ENCODE assay signal across 8 mouse cellular contexts in the genomic region with DNA sequence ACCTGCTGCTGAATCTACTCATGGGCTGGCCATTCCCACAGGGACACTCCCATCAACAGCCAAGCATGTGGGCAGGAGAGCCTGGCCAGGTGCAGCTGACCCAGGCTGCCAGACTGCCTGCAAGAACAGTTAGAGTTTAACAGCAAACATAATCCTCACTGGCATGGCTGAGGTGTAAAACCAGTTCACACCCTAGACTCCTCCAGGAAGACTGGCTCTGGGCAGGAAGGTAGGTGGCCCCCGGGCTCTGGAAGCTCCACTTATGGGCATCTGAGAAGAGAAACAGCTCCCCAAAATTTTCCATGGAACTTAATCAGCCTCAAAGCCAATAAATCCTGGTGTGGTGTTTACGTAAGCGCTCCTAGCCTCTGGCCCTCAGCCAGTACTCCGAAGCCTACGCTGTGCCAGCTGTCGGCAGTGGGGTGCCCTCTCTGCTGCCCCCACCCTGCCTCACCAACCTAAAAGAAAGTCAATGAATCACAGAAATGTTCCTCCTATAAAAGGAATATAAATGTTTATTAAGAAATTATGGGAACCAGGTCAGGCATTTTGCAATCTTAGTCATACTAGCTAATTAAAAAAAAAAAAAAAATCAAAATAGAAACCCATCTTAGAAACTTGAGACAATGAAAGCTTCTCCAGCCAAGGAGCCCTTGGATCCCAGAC. TPM values are rescaled to one million over a fixed set of nuclear protein-coding genes. Genes with fewer than 3 reads are reported as not detected.
DNase-seq lines count a peak whose midpoint lies in the region; ATAC-seq and TF ChIP-seq lines count a peak whose summit lies in the region.

No protein-coding gene starts in this region.

- H3K27ac ChIP-seq in midbrain, embryonic 12.5 days (replicated peaks): 0 out of 2 replicates have a peak overlapping the region, but pooled peaks have one; percentile 11

- H3K9ac ChIP-seq in midbrain, embryonic 12.5 days (replicated peaks): no peak overlapping the region

- H3K9me3 ChIP-seq in midbrain, embryonic 12.5 days: no peaks in the 10 kb centered on the region

- H3K4me1 ChIP-seq in midbrain, embryonic 12.5 days: peaks cover 36% of the 10 kb centered on the region

- H3K36me3 ChIP-seq in C2C12 (ENCODE audit: control insufficient read depth, insufficient read depth): no peaks in the 10 kb centered on the region
- no peaks in the 10 kb centered on the region for H3K36me3 ChIP-seq in midbrain, embryonic 12.5 days

- no peak overlapping the region for H3K4me2 ChIP-seq in midbrain, embryonic 12.5 days (replicated peaks)

- H3ac ChIP-seq in C2C12 (ENCODE audit: control insufficient read depth, insufficient read length, low read depth): peak overlapping the region; percentile 45

- ATAC-seq in midbrain, embryonic 12.5 days (ENCODE audit: low FRiP score, low read depth): no peak

- peak; percentile 91 for DNase-seq in adrenal gland, adult 8-10 months
- DNase-seq in fat pad, adult 2 months (ENCODE audit: extremely low read depth, low read depth, low spot score): peak; percentile 93
- peak; percentile 84 for DNase-seq in heart, postnatal 4 days
- DNase-seq in layer of hippocampus, postnatal 10 days (ENCODE audit: low spot score in 2 of 2): peak; percentile 54 to 70
- DNase-seq in urinary bladder, adult 2 months (ENCODE audit: low spot score): peak; percentile 52
- DNase-seq in thymus, postnatal 36 days: no peak

- H3K4me3 ChIP-seq in C2C12 (ENCODE audit: insufficient read depth, poor library complexity, severe bottlenecking): peak overlapping the region; percentile 11
- no peak overlapping the region for H3K4me3 ChIP-seq in midbrain, embryonic 12.5 days

- H3K27me3 ChIP-seq in C2C12 (ENCODE audit: control insufficient read depth, insufficient read depth, insufficient read length): no peaks in the 10 kb centered on the region
- no peaks in the 10 kb centered on the region for H3K27me3 ChIP-seq in midbrain, embryonic 12.5 days

- TF ChIP-seq CTCF in C2C12 (IDR thresholded peaks at IDR 0.05; ENCODE audit: control insufficient read depth, insufficient read depth, insufficient read length): no peak

- peaks cover 85% of the 10 kb centered on the region for H3K79me3 ChIP-seq in C2C12 (ENCODE audit: low read depth)

- WGBS in midbrain, embryonic 12.5 days: 72% methylated on average over 6 of the region's 6 CpGs

- peaks cover 96% of the 10 kb centered on the region for H3K79me2 ChIP-seq in C2C12 (ENCODE audit: control insufficient read depth, insufficient read depth)

TF ChIP-seq in C2C12, 6 proteins besides CTCF, POLR2A, EP300 and RAD21:
- TF ChIP-seq CEBPB (IDR thresholded peaks at IDR 0.05; ENCODE audit: low read depth): peak; percentile 0
- peak; percentile 65 for TF ChIP-seq MYOD1 (IDR thresholded peaks at IDR 0.05; ENCODE audit: control insufficient read depth, insufficient read length, low read depth)
- no peak for TF ChIP-seq USF1 (IDR thresholded peaks at IDR 0.05; ENCODE audit: low read depth)

RNA-seq across cellular contexts. Expression of a gene that starts 8.2 kb away (rescaled TPM):
- polyA plus RNA-seq in C2C12 (2012; fragmentation: generic; extraction: Trizol): 0.06 TPM
- under 1 TPM in 1 of 4 experiments, not detected in 3; 0.45 TPM for total RNA-seq in adrenal gland, adult 8-10 months (2022)
- not detected for total RNA-seq in heart, postnatal 4 days (2021)
- not detected for total RNA-seq in layer of hippocampus, postnatal 10 days (2021)
- polyA plus RNA-seq in midbrain, embryonic 12.5 days (2016; fragmentation: Nextera tagmentation; extraction: Ambion mirVana): not detected in 2 replicates
- polyA plus RNA-seq in urinary bladder, adult 2 months (2012; rRNA removed): not detected in 2 replicates

RNA-seq across cellular contexts. Expression of a gene that starts 13.8 kb away (rescaled TPM):
- polyA plus RNA-seq in C2C12 (2012; fragmentation: generic; extraction: Trizol): 20.1 TPM
- total RNA-seq in adrenal gland, adult 8-10 months (2022): 10 to 100 TPM; 56.8 to 83.6 (median 74.3) TPM
- total RNA-seq in heart, postnatal 4 days (2021): 10 to 100 TPM; 52.1 to 53.2 TPM
- total RNA-seq in layer of hippocampus, postnatal 10 days (2021): 100 to 1,000 TPM; 129 to 136 TPM
- polyA plus RNA-seq in midbrain, embryonic 12.5 days (2016; fragmentation: Nextera tagmentation; extraction: Ambion mirVana): 30.7 and 31.8 TPM in 2 replicates
- polyA plus RNA-seq in urinary bladder, adult 2 months (2012; rRNA removed): 13.0 and 21.9 TPM in 2 replicates

Comparison
In these comparisons a context has a peak if more than half of its experiments do, and no peak if none do; other contexts are left out.
1. DNase-seq: peak in adrenal gland, adult 8-10 months (single experiment), fat pad, adult 2 months (single experiment), heart, postnatal 4 days (single experiment), layer of hippocampus, postnatal 10 days (2 of 2) and urinary bladder, adult 2 months (single experiment); none in thymus, postnatal 36 days (0 of 2).